Mouse (Mus musculus): ENCODE data around the gene Chl1. TPM values are rescaled to one million over a fixed set of nuclear protein-coding genes. Genes with fewer than 3 reads are reported as not detected.
A peak's percentile ranks its signal among the peaks of the same experiment; 100 is the strongest.

The Chl1 gene
- polyA plus RNA-seq, 1 experiment from 2014 or later: 3.1 TPM

- no peaks in the 10 kb centered on the region for H3K36me3 ChIP-seq (ENCODE audit: control insufficient read depth, insufficient read depth)
- H3K27ac ChIP-seq (ENCODE audit: low read depth, low read length): no peak overlapping the region
- ATAC-seq: no peak
- 63% methylated on average over 7 of the region's 7 CpGs for whole genome bisulfite sequencing
- H3K27me3 ChIP-seq (replicated peaks; ENCODE audit: control insufficient read depth, insufficient read depth, low read length): no peaks in the 10 kb centered on the region
- no peaks in the 10 kb centered on the region for H3K4me1 ChIP-seq (replicated peaks; ENCODE audit: control insufficient read depth, insufficient read depth, low read length)
- no peaks in the 10 kb centered on the region for H3K9me3 ChIP-seq (ENCODE audit: control insufficient read depth)
- H3K4me2 ChIP-seq (replicated peaks; ENCODE audit: low read depth): no peak overlapping the region
- H3K4me3 ChIP-seq (ENCODE audit: low read depth, low read length): no peak overlapping the region
- no peak overlapping the region for H3K9ac ChIP-seq (ENCODE audit: low read depth, low read length)
- TF ChIP-seq CTCF (IDR thresholded peaks at IDR 0.05; ENCODE audit: low read depth): peak; percentile 67
Measured at GRCm38 (mm10) chr6:103697349-103698028, 187.1 kb downstream of the Chl1 start.

GRCm38 (mm10) chr6:103699482-103699881, 189.1 kb downstream of the Chl1 start:
- no peaks in the 10 kb centered on the region for H3K36me3 ChIP-seq (ENCODE audit: control insufficient read depth, insufficient read depth)
- no peak for TF ChIP-seq CTCF (IDR thresholded peaks at IDR 0.05; ENCODE audit: low read depth)
- WGBS: 91% methylated on average over 1 of the region's 1 CpGs
- H3K4me3 ChIP-seq (ENCODE audit: low read depth, low read length): no peak overlapping the region
- ATAC-seq: no peak
- no peaks in the 10 kb centered on the region for H3K4me1 ChIP-seq (replicated peaks; ENCODE audit: control insufficient read depth, insufficient read depth, low read length)
- no peak overlapping the region for H3K4me2 ChIP-seq (replicated peaks; ENCODE audit: low read depth)
- no peaks in the 10 kb centered on the region for H3K9me3 ChIP-seq (ENCODE audit: control insufficient read depth)
- H3K27me3 ChIP-seq (replicated peaks; ENCODE audit: control insufficient read depth, insufficient read depth, low read length): no peaks in the 10 kb centered on the region
- no peak overlapping the region for H3K27ac ChIP-seq (ENCODE audit: low read depth, low read length)
- no peak overlapping the region for H3K9ac ChIP-seq (ENCODE audit: low read depth, low read length)

GRCm38 (mm10) chr6:103699895-103700294, 189.5 kb downstream of the Chl1 start:
- Histone ChIP-seq H3K4me3 (ENCODE audit: low read depth, low read length) (no peak overlapping the region), H3K27me3 (replicated peaks; ENCODE audit: control insufficient read depth, insufficient read depth, low read length) (no peaks in the 10 kb centered on the region), H3K4me1 (replicated peaks; ENCODE audit: control insufficient read depth, insufficient read depth, low read length) (no peaks in the 10 kb centered on the region), H3K9me3 (ENCODE audit: control insufficient read depth) (no peaks in the 10 kb centered on the region), H3K4me2 (replicated peaks; ENCODE audit: low read depth) (no peak overlapping the region), H3K36me3 (ENCODE audit: control insufficient read depth, insufficient read depth) (no peaks in the 10 kb centered on the region), H3K9ac (ENCODE audit: low read depth, low read length) (no peak overlapping the region), H3K27ac (ENCODE audit: low read depth, low read length) (no peak overlapping the region)
- WGBS: 49% methylated on average over 1 of the region's 1 CpGs
- TF ChIP-seq CTCF (IDR thresholded peaks at IDR 0.05; ENCODE audit: low read depth): no peak
- ATAC-seq: no peak

- H3K36me3 ChIP-seq (ENCODE audit: control insufficient read depth, insufficient read depth): no peaks in the 10 kb centered on the region
- no peak for TF ChIP-seq CTCF (IDR thresholded peaks at IDR 0.05; ENCODE audit: low read depth)
- ATAC-seq: no peak
- H3K4me2 ChIP-seq (replicated peaks; ENCODE audit: low read depth): no peak overlapping the region
- H3K9ac ChIP-seq (ENCODE audit: low read depth, low read length): no peak overlapping the region
- no peak overlapping the region for H3K4me3 ChIP-seq (ENCODE audit: low read depth, low read length)
- no peaks in the 10 kb centered on the region for H3K27me3 ChIP-seq (replicated peaks; ENCODE audit: control insufficient read depth, insufficient read depth, low read length)
- no peak overlapping the region for H3K27ac ChIP-seq (ENCODE audit: low read depth, low read length)
- 51% methylated on average over 7 of the region's 7 CpGs for WGBS
- no peaks in the 10 kb centered on the region for H3K4me1 ChIP-seq (replicated peaks; ENCODE audit: control insufficient read depth, insufficient read depth, low read length)
- no peaks in the 10 kb centered on the region for H3K9me3 ChIP-seq (ENCODE audit: control insufficient read depth)
Measured at GRCm38 (mm10) chr6:103700336-103700735, 189.9 kb downstream of the Chl1 start.

- WGBS: 76% methylated on average over 3 of the region's 3 CpGs
- H3K9me3 ChIP-seq (ENCODE audit: control insufficient read depth): no peaks in the 10 kb centered on the region
- no peak overlapping the region for H3K4me2 ChIP-seq (replicated peaks; ENCODE audit: low read depth)
- no peak overlapping the region for H3K4me3 ChIP-seq (ENCODE audit: low read depth, low read length)
- no peaks in the 10 kb centered on the region for H3K4me1 ChIP-seq (replicated peaks; ENCODE audit: control insufficient read depth, insufficient read depth, low read length)
- no peaks in the 10 kb centered on the region for H3K36me3 ChIP-seq (ENCODE audit: control insufficient read depth, insufficient read depth)
- no peaks in the 10 kb centered on the region for H3K27me3 ChIP-seq (replicated peaks; ENCODE audit: control insufficient read depth, insufficient read depth, low read length)
- H3K27ac ChIP-seq (ENCODE audit: low read depth, low read length): no peak overlapping the region
- H3K9ac ChIP-seq (ENCODE audit: low read depth, low read length): no peak overlapping the region
- no peak for ATAC-seq
- TF ChIP-seq CTCF (IDR thresholded peaks at IDR 0.05; ENCODE audit: low read depth): no peak
Measured at GRCm38 (mm10) chr6:103706366-103706765, 196.0 kb downstream of the Chl1 start.

GRCm38 (mm10) chr6:103739291-103739690, 228.9 kb downstream of the Chl1 start:
- Histone ChIP-seq H3K4me2 (replicated peaks; ENCODE audit: low read depth) (no peak overlapping the region), H3K9ac (ENCODE audit: low read depth, low read length) (no peak overlapping the region), H3K27me3 (replicated peaks; ENCODE audit: control insufficient read depth, insufficient read depth, low read length) (no peaks in the 10 kb centered on the region), H3K9me3 (ENCODE audit: control insufficient read depth) (no peaks in the 10 kb centered on the region), H3K4me3 (ENCODE audit: low read depth, low read length) (no peak overlapping the region), H3K4me1 (replicated peaks; ENCODE audit: control insufficient read depth, insufficient read depth, low read length) (no peaks in the 10 kb centered on the region), H3K36me3 (ENCODE audit: control insufficient read depth, insufficient read depth) (no peaks in the 10 kb centered on the region), H3K27ac (ENCODE audit: low read depth, low read length) (no peak overlapping the region)
- ATAC-seq: no peak
- TF ChIP-seq CTCF (IDR thresholded peaks at IDR 0.05; ENCODE audit: low read depth): peak; percentile 32

GRCm38 (mm10) chr6:103742784-103743183, 232.4 kb downstream of the Chl1 start:
- WGBS: 53% methylated on average over 3 of the region's 3 CpGs
- H3K27ac ChIP-seq (ENCODE audit: low read depth, low read length): no peak overlapping the region
- no peaks in the 10 kb centered on the region for H3K27me3 ChIP-seq (replicated peaks; ENCODE audit: control insufficient read depth, insufficient read depth, low read length)
- H3K4me3 ChIP-seq (ENCODE audit: low read depth, low read length): no peak overlapping the region
- TF ChIP-seq CTCF (IDR thresholded peaks at IDR 0.05; ENCODE audit: low read depth): peak; percentile 38
- no peaks in the 10 kb centered on the region for H3K9me3 ChIP-seq (ENCODE audit: control insufficient read depth)
- H3K4me2 ChIP-seq (replicated peaks; ENCODE audit: low read depth): no peak overlapping the region
- no peaks in the 10 kb centered on the region for H3K36me3 ChIP-seq (ENCODE audit: control insufficient read depth, insufficient read depth)
- no peak for ATAC-seq
- H3K4me1 ChIP-seq (replicated peaks; ENCODE audit: control insufficient read depth, insufficient read depth, low read length): no peaks in the 10 kb centered on the region
- H3K9ac ChIP-seq (ENCODE audit: low read depth, low read length): no peak overlapping the region

Data from intestine, postnatal 0 days (tissue).